Mouse (Mus musculus): ENCODE measurements around the gene Nlgn3. TPM values are rescaled to one million over a fixed set of nuclear protein-coding genes. Genes with fewer than 3 reads are reported as not detected.

Nlgn3 gene
- polyA plus RNA-seq, 1 experiment from 2014 or later = 94.7 TPM

GRCm38 (mm10) chrX:101290111-101290510 lies 8.9 kb upstream of the Nlgn3 start:
- Histone ChIP-seq H3K4me2 (ENCODE audit: low read length) (no peak overlapping the region), H3K27me3 (ENCODE audit: control insufficient read depth, insufficient read depth, low read depth, low read length) (no peaks in the 10 kb centered on the region), H3K9me3 (replicated peaks; ENCODE audit: control insufficient read depth, low read length, poor library complexity, severe bottlenecking) (no peaks in the 10 kb centered on the region), H3K36me3 (ENCODE audit: control insufficient read depth, insufficient read depth, low read length) (peaks cover 16% of the 10 kb centered on the region), H3K4me1 (ENCODE audit: control insufficient read depth, insufficient read depth, low read length) (no peaks in the 10 kb centered on the region), H3K4me3 (ENCODE audit: low read depth, low read length) (no peak overlapping the region), H3K27ac (ENCODE audit: low read length) (no peak overlapping the region), H3K9ac (ENCODE audit: low read depth, low read length) (no peak overlapping the region)
- WGBS = 93% methylated on average over 10 of the region's 10 CpGs
- no peak for ATAC-seq

- Histone ChIP-seq H3K4me1 (ENCODE audit: control insufficient read depth, insufficient read depth, low read length) (peaks cover 26% of the 10 kb centered on the region), H3K9me3 (replicated peaks; ENCODE audit: control insufficient read depth, low read length, poor library complexity, severe bottlenecking) (no peaks in the 10 kb centered on the region), H3K4me2 (ENCODE audit: low read length) (peak overlapping the region; percentile 70), H3K9ac (ENCODE audit: low read depth, low read length) (peak overlapping the region; percentile 78), H3K27ac (ENCODE audit: low read length) (peak overlapping the region; percentile 88), H3K36me3 (ENCODE audit: control insufficient read depth, insufficient read depth, low read length) (no peaks in the 10 kb centered on the region), H3K27me3 (ENCODE audit: control insufficient read depth, insufficient read depth, low read depth, low read length) (no peaks in the 10 kb centered on the region; the same call in 1 of the 2 replicates), H3K4me3 (ENCODE audit: low read depth, low read length) (peak overlapping the region; percentile 57)
- WGBS = 23% methylated on average over 9 of the region's 13 CpGs
- peak; percentile 76 for ATAC-seq
These were observed 782 bp downstream of the Nlgn3 start for GRCm38 (mm10) chrX:101299473-101300426.

GRCm38 (mm10) chrX:101300427-101301030 lies 1.6 kb downstream of the Nlgn3 start:
- Histone ChIP-seq H3K36me3 (ENCODE audit: control insufficient read depth, insufficient read depth, low read length) (no peaks in the 10 kb centered on the region), H3K27me3 (ENCODE audit: control insufficient read depth, insufficient read depth, low read depth, low read length) (no peaks in the 10 kb centered on the region; the same call in 1 of the 2 replicates), H3K9ac (ENCODE audit: low read depth, low read length) (peak overlapping the region; percentile 78), H3K4me3 (ENCODE audit: low read depth, low read length) (peak overlapping the region; percentile 57), H3K27ac (ENCODE audit: low read length) (peak overlapping the region; percentile 88), H3K4me2 (ENCODE audit: low read length) (peak overlapping the region; percentile 70), H3K9me3 (replicated peaks; ENCODE audit: control insufficient read depth, low read length, poor library complexity, severe bottlenecking) (no peaks in the 10 kb centered on the region), H3K4me1 (ENCODE audit: control insufficient read depth, insufficient read depth, low read length) (peaks cover 26% of the 10 kb centered on the region)
- peak; percentile 44 for ATAC-seq
- WGBS = 20% methylated on average over 13 of the region's 13 CpGs

GRCm38 (mm10) chrX:101301654-101302053 lies 2.7 kb downstream of the Nlgn3 start:
- Histone ChIP-seq H3K36me3 (ENCODE audit: control insufficient read depth, insufficient read depth, low read length) (0 out of 2 replicates have a peak, but pooled peaks cover under 1% of the 10 kb centered on the region), H3K9ac (ENCODE audit: low read depth, low read length) (peak overlapping the region; percentile 78), H3K4me2 (ENCODE audit: low read length) (peak overlapping the region; percentile 70), H3K4me3 (ENCODE audit: low read depth, low read length) (peak overlapping the region; percentile 57), H3K27ac (ENCODE audit: low read length) (no peak overlapping the region), H3K4me1 (ENCODE audit: control insufficient read depth, insufficient read depth, low read length) (peaks cover 26% of the 10 kb centered on the region), H3K27me3 (ENCODE audit: control insufficient read depth, insufficient read depth, low read depth, low read length) (no peaks in the 10 kb centered on the region; the same call in 1 of the 2 replicates), H3K9me3 (replicated peaks; ENCODE audit: control insufficient read depth, low read length, poor library complexity, severe bottlenecking) (no peaks in the 10 kb centered on the region)
- no peak for ATAC-seq
- WGBS = 58% methylated on average over 9 of the region's 9 CpGs

GRCm38 (mm10) chrX:101304646-101305045 lies 5.7 kb downstream of the Nlgn3 start:
- WGBS = 24% methylated on average over 2 of the region's 2 CpGs
- H3K9ac ChIP-seq (ENCODE audit: low read depth, low read length) = no peak overlapping the region
- no peaks in the 10 kb centered on the region for H3K9me3 ChIP-seq (replicated peaks; ENCODE audit: control insufficient read depth, low read length, poor library complexity, severe bottlenecking)
- H3K36me3 ChIP-seq (ENCODE audit: control insufficient read depth, insufficient read depth, low read length) = 0 out of 2 replicates have a peak, but pooled peaks cover 5% of the 10 kb centered on the region
- no peak for ATAC-seq
- H3K4me1 ChIP-seq (ENCODE audit: control insufficient read depth, insufficient read depth, low read length) = peaks cover 22% of the 10 kb centered on the region
- H3K27me3 ChIP-seq (ENCODE audit: control insufficient read depth, insufficient read depth, low read depth, low read length) = no peaks in the 10 kb centered on the region
- H3K27ac ChIP-seq (ENCODE audit: low read length) = no peak overlapping the region
- no peak overlapping the region for H3K4me2 ChIP-seq (ENCODE audit: low read length)
- no peak overlapping the region for H3K4me3 ChIP-seq (ENCODE audit: low read depth, low read length)

GRCm38 (mm10) chrX:101309299-101309698 lies 10.3 kb downstream of the Nlgn3 start:
- WGBS = 91% methylated on average over 5 of the region's 5 CpGs
- Histone ChIP-seq H3K9me3 (replicated peaks; ENCODE audit: control insufficient read depth, low read length, poor library complexity, severe bottlenecking) (no peaks in the 10 kb centered on the region), H3K27me3 (ENCODE audit: control insufficient read depth, insufficient read depth, low read depth, low read length) (no peaks in the 10 kb centered on the region), H3K9ac (ENCODE audit: low read depth, low read length) (no peak overlapping the region), H3K27ac (ENCODE audit: low read length) (no peak overlapping the region), H3K4me1 (ENCODE audit: control insufficient read depth, insufficient read depth, low read length) (peaks cover 5% of the 10 kb centered on the region), H3K36me3 (ENCODE audit: control insufficient read depth, insufficient read depth, low read length) (0 out of 2 replicates have a peak, but pooled peaks cover 7% of the 10 kb centered on the region), H3K4me3 (ENCODE audit: low read depth, low read length) (no peak overlapping the region), H3K4me2 (ENCODE audit: low read length) (no peak overlapping the region)
- no peak for ATAC-seq

- H3K4me3 ChIP-seq (ENCODE audit: low read depth, low read length) = no peak overlapping the region
- peak overlapping the region; percentile 51; the same call in 1 of the 2 replicates for H3K27ac ChIP-seq (ENCODE audit: low read length)
- H3K4me2 ChIP-seq (ENCODE audit: low read length) = no peak overlapping the region
- ATAC-seq = peak; percentile 86
- H3K9ac ChIP-seq (ENCODE audit: low read depth, low read length) = no peak overlapping the region
- H3K36me3 ChIP-seq (ENCODE audit: control insufficient read depth, insufficient read depth, low read length) = 0 out of 2 replicates have a peak, but pooled peaks cover 5% of the 10 kb centered on the region
- peaks cover 4% of the 10 kb centered on the region; the same call in 1 of the 2 replicates for H3K4me1 ChIP-seq (ENCODE audit: control insufficient read depth, insufficient read depth, low read length)
- no peaks in the 10 kb centered on the region for H3K9me3 ChIP-seq (replicated peaks; ENCODE audit: control insufficient read depth, low read length, poor library complexity, severe bottlenecking)
- H3K27me3 ChIP-seq (ENCODE audit: control insufficient read depth, insufficient read depth, low read depth, low read length) = no peaks in the 10 kb centered on the region
- 21% methylated on average over 6 of the region's 6 CpGs for WGBS
These were observed 14.8 kb downstream of the Nlgn3 start for GRCm38 (mm10) chrX:101313625-101314359.

- Histone ChIP-seq H3K27ac (ENCODE audit: low read length) (no peak overlapping the region), H3K4me1 (ENCODE audit: control insufficient read depth, insufficient read depth, low read length) (no peaks in the 10 kb centered on the region), H3K9ac (ENCODE audit: low read depth, low read length) (no peak overlapping the region), H3K27me3 (ENCODE audit: control insufficient read depth, insufficient read depth, low read depth, low read length) (no peaks in the 10 kb centered on the region), H3K9me3 (replicated peaks; ENCODE audit: control insufficient read depth, low read length, poor library complexity, severe bottlenecking) (no peaks in the 10 kb centered on the region), H3K4me2 (ENCODE audit: low read length) (no peak overlapping the region), H3K4me3 (ENCODE audit: low read depth, low read length) (no peak overlapping the region), H3K36me3 (ENCODE audit: control insufficient read depth, insufficient read depth, low read length) (0 out of 2 replicates have a peak, but pooled peaks cover 5% of the 10 kb centered on the region)
- ATAC-seq = no peak
- 89% methylated on average over 11 of the region's 12 CpGs for WGBS
These were observed 20.8 kb downstream of the Nlgn3 start for GRCm38 (mm10) chrX:101319775-101320174.

Measured in midbrain, embryonic 16.5 days (tissue).